Mouse (Mus musculus) left cerebral cortex, postnatal 36 days (tissue): ENCODE results near the gene Plekha7. TPM values are rescaled to one million over a fixed set of nuclear protein-coding genes. Genes with fewer than 3 reads are reported as not detected.
"Not testable (repeated sequence)": the region's sequence is repeated elsewhere in the genome, so short reads cannot be mapped to it uniquely, and the experiment has no call there.

Experiments
- DNase-seq, 2 experiments: peaks; one replicate each; pipeline ENCODE4 v3.0.0; 2021 to 2022; ENCODE audit warnings: low spot score in 2 of 2, mixed read lengths in 1 of 2
- intact Hi-C: fragments of 180-260 bp; cut with DNase I; formaldehyde crosslinking; loops from one replicate; pipeline ENCODE4 v1.15.1; 2025
- total RNA-seq, 2 experiments: library from RNA; stranded (reverse); gene quantifications; 2 replicates each; pipeline ENCODE4 v1.2.3; 2021

Gene Plekha7
- total RNA-seq, 2 experiments from 2014 or later, result 22.0 to 24.8 TPM

- intact Hi-C loops, result no loop called here
- DNase-seq, result no peak
Observed at GRCm38 (mm10) chr7:116120737-116121136, 187.4 kb downstream of the Plekha7 start.

DNA sequence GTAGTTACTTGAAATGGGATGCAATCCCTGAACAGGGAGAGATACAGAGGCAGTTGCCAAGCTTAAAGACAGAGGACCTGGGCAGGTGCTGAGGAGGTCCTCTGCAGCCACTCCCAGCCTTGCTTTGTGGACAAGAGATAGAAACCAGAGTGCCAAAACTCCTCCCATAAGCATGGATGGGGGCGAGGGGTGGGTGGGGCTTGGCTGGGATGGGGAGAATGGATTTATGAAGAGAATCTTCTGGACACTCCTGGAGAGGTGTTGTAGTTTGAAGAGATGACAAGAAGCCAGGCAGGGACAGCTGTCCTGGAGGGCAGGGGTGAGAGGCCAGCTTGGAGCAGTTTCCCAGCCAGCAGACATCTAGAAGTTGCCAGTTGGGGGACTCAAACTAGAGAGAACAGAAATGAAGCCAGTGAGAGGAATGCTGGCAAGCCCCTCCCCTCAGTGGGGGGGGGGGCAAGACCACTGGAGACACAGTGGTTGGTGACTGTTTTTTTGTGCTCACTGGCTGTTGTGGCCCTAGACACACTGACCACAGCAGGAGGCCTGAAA lies 188.8 kb downstream of the Plekha7 start:
- DNase-seq, result no peak
- intact Hi-C loops, result no loop called here

DNA sequence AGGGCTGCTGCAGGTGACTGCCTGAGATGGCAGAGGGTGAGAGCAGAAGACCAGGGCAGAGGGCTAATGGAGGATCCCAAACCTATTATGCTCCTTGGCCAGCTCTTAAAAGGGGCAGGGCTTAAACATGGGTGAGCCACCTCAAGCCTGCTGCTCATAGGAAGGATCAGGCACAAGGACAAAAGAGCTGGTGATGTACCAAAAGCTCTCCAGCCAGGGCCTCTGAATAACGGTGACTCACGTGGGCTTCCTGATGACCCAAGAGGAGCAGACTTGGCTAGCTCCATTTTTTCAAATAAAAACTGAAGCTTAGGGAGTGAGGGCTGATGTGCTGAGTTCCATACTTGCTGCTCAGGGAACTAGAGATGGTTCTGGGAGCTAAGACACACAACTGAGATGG lies 192.2 kb downstream of the Plekha7 start:
- intact Hi-C loops, result no loop called here
- no peak for DNase-seq

GRCm38 (mm10) chr7:116115216-116115930 lies 192.8 kb downstream of the Plekha7 start:
- intact Hi-C loops, result no loop called here
- DNase-seq, result no peak

DNA sequence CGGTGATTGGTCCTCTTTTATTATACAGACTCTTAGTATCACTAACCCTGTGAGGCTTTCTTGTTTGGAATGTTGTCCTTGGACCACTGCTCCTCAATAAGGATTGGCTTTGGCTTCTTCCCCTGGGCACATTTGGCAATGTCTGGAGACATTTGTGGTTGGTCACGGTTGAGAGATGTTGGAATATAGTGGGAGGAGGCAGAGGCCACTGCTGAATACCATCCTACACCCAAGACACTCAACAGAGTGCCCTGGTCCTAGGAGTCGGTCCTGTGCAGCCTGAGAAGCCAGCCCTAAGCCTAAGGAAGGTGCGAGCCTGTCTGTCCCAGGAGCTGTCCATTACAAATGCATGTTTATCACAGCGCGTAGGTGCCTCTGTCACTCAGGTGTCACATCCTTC lies 196.6 kb downstream of the Plekha7 start:
- no peak for DNase-seq
- intact Hi-C loops, result no loop called here

GRCm38 (mm10) chr7:116110661-116111060 lies 197.5 kb downstream of the Plekha7 start:
- intact Hi-C loops, result no loop called here
- DNase-seq, result no peak

GRCm38 (mm10) chr7:116103091-116103490 lies 205.1 kb downstream of the Plekha7 start:
- DNase-seq, result no peak
- intact Hi-C loops, result no loop called here

DNA sequence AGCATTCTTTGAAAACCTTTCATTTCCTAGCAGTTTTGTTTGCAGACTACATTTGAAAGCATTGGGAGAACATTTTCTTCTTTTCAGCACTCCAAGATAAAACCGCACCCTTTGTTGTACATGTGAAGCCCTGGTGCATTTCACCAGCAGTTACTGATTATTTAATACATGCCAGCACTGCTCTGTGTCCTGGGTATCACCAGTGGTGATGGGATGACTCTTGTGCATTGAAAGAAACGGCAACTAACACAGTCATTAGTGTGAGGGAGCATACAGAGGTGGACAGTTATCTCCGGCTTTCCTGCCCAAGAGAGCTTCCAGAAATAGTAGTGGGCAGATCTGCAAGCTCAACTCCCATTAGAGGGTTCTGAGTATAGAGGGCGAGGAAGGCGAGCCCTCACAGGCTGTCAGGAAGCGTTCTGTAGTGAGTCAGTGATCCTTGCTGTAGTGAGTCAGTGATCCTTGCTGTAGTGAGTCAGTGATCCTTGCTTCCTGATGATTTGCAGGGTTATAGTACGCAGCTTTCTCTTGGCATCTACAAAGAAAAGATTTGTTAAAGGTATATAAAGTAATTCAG lies 208.1 kb downstream of the Plekha7 start:
- intact Hi-C loops, result no loop called here
- DNase-seq, result no peak

GRCm38 (mm10) chr7:116093466-116093850 lies 214.7 kb downstream of the Plekha7 start:
- DNase-seq, result no peak
- intact Hi-C loops, result no loop called here

GRCm38 (mm10) chr7:116092710-116093465 lies 215.3 kb downstream of the Plekha7 start:
- intact Hi-C loops, result no loop called here
- peak; percentile 95 to 96 for DNase-seq

- intact Hi-C loops, DNase-seq: not testable (repeated sequence)
Observed at GRCm38 (mm10) chr7:116084366-116084765, 223.8 kb downstream of the Plekha7 start, which contains the start of gene Gm4353. Gm4353 (minus strand) TSS chr7:116084635.

Other genes starting within 250 kb of the Plekha7 start
- 1 to 10 TPM; 2.6 to 4.7 TPM for gene Gm4353, start 223.7 kb downstream of the Plekha7 start, total RNA-seq
- gene Rps13, start 25.8 kb upstream of the Plekha7 start, total RNA-seq, result 100 to 1,000 TPM; 185 to 202 TPM
- 10 to 100 TPM; 22.8 to 28.7 TPM for gene Pik3c2a, start 135.1 kb upstream of the Plekha7 start, total RNA-seq
- 10 to 100 TPM; 23.0 to 23.5 TPM for gene Nucb2, start 196.0 kb upstream of the Plekha7 start, total RNA-seq